Mouse (Mus musculus) cerebellum, adult 11-12 months (tissue): ENCODE data around the gene Olfr1084.
"Not testable (repeated sequence)": the region's sequence is repeated elsewhere in the genome, so short reads cannot be mapped to it uniquely, and the experiment has no call there.

Source experiments
- DNase-seq: peaks from one replicate; pipeline ENCODE4 v3.0.0; 2022

Gene Olfr1084

DNA sequence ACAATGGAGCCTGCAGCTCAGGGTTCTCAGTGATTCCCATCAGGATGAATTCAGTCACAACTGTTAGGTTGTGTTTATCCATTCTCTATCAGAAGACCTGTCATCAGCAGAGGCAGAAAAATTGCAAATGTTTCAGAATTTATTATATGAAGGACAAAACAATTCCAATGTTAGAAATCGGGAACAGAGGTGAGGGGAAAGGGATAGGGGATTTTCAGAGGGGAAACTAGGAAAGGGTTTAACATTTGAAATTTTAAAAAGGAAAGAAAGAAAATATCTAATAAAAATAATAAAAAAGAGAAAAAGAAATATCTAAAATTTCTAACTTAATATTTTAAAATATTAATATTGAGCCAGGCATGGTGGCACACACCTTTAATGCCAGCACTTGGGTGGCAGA is at the start of gene Olfr1084:
TSS of gene Olfr1084 (minus strand) at position 101 of the 400 bp plus-strand sequence.
- not testable (repeated sequence) for DNase-seq

DNA sequence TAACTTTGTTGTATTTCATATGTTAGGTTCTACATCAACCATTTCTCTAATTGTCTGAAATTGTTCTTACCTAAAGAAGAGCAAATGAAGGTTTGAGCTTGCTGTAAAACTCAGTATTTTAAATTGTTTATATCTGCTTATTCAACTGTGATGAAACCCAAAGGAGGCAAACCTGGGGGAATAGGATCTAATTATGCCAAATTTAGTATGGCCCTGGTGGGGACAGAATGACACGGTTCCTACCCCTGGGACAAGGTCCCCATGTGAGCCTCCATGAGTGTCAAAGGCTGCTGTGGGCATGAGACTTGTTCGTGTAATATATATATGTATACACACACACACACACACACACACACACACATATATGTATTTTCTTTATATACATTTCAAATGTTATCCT is 40.5 kb upstream of the Olfr1084 start, which contains the start of gene Olfr1086:
TSS of gene Olfr1086 (minus strand) at position 101 of the 400 bp plus-strand sequence.
- DNase-seq: no peak

DNA sequence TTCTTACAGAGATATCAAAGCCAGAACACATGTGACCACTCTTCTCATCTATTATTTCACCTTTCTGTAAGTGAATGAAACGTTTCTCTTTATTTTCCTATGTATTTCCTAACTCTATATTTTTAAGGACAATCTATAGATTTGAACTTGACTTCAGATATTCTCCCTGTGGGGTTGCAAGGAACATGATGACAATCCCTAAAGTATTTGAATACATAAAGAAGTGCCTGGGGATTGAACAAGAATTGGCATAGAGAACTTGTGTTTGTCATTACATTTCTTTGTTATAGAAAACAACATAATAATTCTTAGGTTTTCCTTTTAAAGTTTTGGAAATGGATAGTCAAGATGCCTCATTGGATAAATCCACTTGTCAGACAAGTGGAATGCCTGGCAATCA is 22.4 kb upstream of the Olfr1084 start, which contains the start of gene Olfr1085:
TSS of gene Olfr1085 (minus strand) at position 101 of the 400 bp plus-strand sequence.
- DNase-seq: no peak

DNA sequence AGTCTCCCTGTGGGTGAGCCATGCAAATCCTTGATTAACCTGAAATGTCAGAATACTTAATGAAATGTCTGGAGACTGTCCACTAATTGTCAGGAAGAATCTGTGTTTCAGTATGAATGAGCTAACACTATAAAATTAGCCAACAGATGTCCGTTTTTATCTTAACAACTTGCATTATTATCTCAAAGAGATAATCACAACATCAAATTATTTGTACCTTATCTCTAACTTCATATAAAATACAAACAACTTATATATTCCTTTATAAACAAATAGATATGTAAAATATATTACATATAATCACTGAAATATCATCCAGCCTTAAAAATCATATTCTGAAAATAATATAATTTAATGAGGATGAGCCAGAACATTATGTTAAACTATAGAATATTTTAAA is 40.7 kb downstream of the Olfr1084 start, which contains the start of gene Olfr1082:
TSS of gene Olfr1082 (minus strand) at position 101 of the 400 bp plus-strand sequence.
- not testable (repeated sequence) for DNase-seq
